Comparison of ENCODE assay signal across 25 mouse cellular contexts in the genomic region with DNA sequence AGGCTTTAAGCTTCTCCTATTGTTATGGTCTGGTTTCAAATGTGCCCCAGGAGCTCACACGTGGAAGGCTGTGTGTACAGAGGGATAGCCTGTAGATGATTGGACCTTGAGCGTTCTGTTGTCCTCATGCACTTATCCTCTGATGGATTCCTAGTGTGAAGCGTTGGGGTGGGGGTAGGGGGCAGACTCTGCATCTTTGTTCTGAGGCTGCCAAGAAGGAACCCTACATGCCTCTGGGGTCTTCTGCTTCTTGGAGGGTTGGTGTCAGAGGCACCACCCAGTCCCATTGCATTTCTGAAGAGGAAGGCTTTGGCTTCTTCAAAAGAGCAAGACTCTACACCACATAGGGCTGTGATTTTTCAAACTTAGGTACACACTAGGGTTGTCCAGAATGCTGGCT. TPM values are rescaled to one million over a fixed set of nuclear protein-coding genes. Genes with fewer than 3 reads are reported as not detected.
A peak's percentile ranks its signal among the peaks of the same experiment; 100 is the strongest.
DNase-seq lines count a peak whose midpoint lies in the region; TF ChIP-seq lines count a peak whose summit lies in the region.
"Had no signal": no experiment of that assay in that cellular context is flagged by ENCODE, and none has a peak within 500 bp of the region (broad histone marks: within the 10 kb centered on the region; RNA-seq: fewer than 3 reads in every experiment).

No protein-coding gene starts in this region.

- H3K27ac ChIP-seq in cerebellum, adult 2 months (ENCODE audit: insufficient read depth, low read length), result peak overlapping the region; percentile 99
- H3K27ac ChIP-seq in heart, embryonic 10.5 days, result 0 out of 2 replicates have a peak overlapping the region, but pooled peaks have one; percentile 29
- H3K27ac ChIP-seq: embryonic facial prominence, embryonic 13.5 days; embryonic facial prominence, embryonic 15.5 days; forebrain, embryonic 10.5 days; forebrain, embryonic 12.5 days had no signal

- H3K9me3 ChIP-seq in heart, embryonic 10.5 days, result no peaks in the 10 kb centered on the region
- H3K9me3 ChIP-seq: embryonic facial prominence, embryonic 13.5 days; embryonic facial prominence, embryonic 15.5 days; forebrain, embryonic 10.5 days; forebrain, embryonic 12.5 days had no signal

- H3K36me3 ChIP-seq in heart, embryonic 10.5 days, result no peaks in the 10 kb centered on the region
- H3K36me3 ChIP-seq: embryonic facial prominence, embryonic 13.5 days; embryonic facial prominence, embryonic 15.5 days; forebrain, embryonic 10.5 days; forebrain, embryonic 12.5 days had no signal

- WGBS in cerebellum, adult 2 months, result 17% methylated on average over 3 of the region's 3 CpGs
- 76% methylated on average over 3 of the region's 3 CpGs for WGBS in heart, embryonic 10.5 days

- no peak for DNase-seq in cerebellum, adult 2 months
- no peak for DNase-seq in cerebellum, postnatal 10 days
- peak; percentile 64 for DNase-seq in cerebellum, adult 9-11 months
- DNase-seq in cerebellum, adult 18-20 months, result no peak
- DNase-seq in heart, embryonic 10.5 days (ENCODE audit: low spot score), result no peak
- DNase-seq in heart, postnatal 10 days, result no peak
- DNase-seq: adrenal gland, adult 2 months; adrenal gland, postnatal 10 days; adrenal gland, postnatal 25 days; embryo, embryonic 11 days had no signal

- TF ChIP-seq POLR2A in cerebellum, adult 2 months (IDR thresholded peaks at IDR 0.05; ENCODE audit: borderline replicate concordance, insufficient read depth, low read length), result no peak

- no peak overlapping the region for H3K4me3 ChIP-seq in cerebellum, adult 2 months (replicated peaks; ENCODE audit: insufficient read depth, low read depth, low read length)
- no peak overlapping the region for H3K4me3 ChIP-seq in heart, embryonic 10.5 days
- H3K4me3 ChIP-seq: embryonic facial prominence, embryonic 13.5 days; embryonic facial prominence, embryonic 15.5 days; erythroblast, embryonic 14.5 days; forebrain, embryonic 10.5 days; forebrain, embryonic 12.5 days had no signal

- H3K27me3 ChIP-seq in cerebellum, adult 2 months (ENCODE audit: control insufficient read depth, insufficient read depth, low read length), result no peaks in the 10 kb centered on the region
- peaks cover 24% of the 10 kb centered on the region; the same call in 1 of the 2 replicates for H3K27me3 ChIP-seq in heart, embryonic 10.5 days (ENCODE audit: insufficient read depth, poor library complexity, severe bottlenecking)
- H3K27me3 ChIP-seq: embryonic facial prominence, embryonic 15.5 days; forebrain, embryonic 12.5 days had no signal

- intact Hi-C loops in heart, postnatal 10 days (cut with DNase I), result no loop called here

- peaks cover 79% of the 10 kb centered on the region for H3K4me1 ChIP-seq in cerebellum, adult 2 months (ENCODE audit: control insufficient read depth, insufficient read depth, low read length)
- H3K4me1 ChIP-seq in heart, embryonic 10.5 days, result peaks cover 20% of the 10 kb centered on the region; the same call in 1 of the 2 replicates
- H3K4me1 ChIP-seq: embryonic facial prominence, embryonic 13.5 days; embryonic facial prominence, embryonic 15.5 days; forebrain, embryonic 10.5 days; forebrain, embryonic 12.5 days had no signal

- no peak for TF ChIP-seq CTCF in cerebellum, adult 2 months (IDR thresholded peaks at IDR 0.05; ENCODE audit: borderline replicate concordance, insufficient read depth, low read depth, low read length)

RNA-seq across cellular contexts. Expression of a gene that starts 13.1 kb away (rescaled TPM):
- polyA plus RNA-seq in cerebellum, adult 2 months (2012; rRNA removed), result not detected in 2 replicates
- not detected in 2 replicates for polyA plus RNA-seq in heart, embryonic 10.5 days (2016; fragmentation: Nextera tagmentation; extraction: Ambion mirVana)
- not detected for total RNA-seq in heart, postnatal 10 days (2021)
- total RNA-seq: adrenal gland, adult 2 months; adrenal gland, postnatal 10 days; adrenal gland, postnatal 25 days; adrenal gland, postnatal 4 days; common myeloid progenitor, adult 5-6 weeks; ES-E14; MEL had no signal
- polyA plus RNA-seq: adrenal gland, adult 2 months; brain, embryonic 14.5 days; C2C12; embryonic facial prominence, embryonic 11.5 days; embryonic facial prominence, embryonic 13.5 days; embryonic facial prominence, embryonic 15.5 days; erythroblast, embryonic 14.5 days; forebrain, embryonic 10.5 days; forebrain, embryonic 12.5 days; forebrain, embryonic 14.5 days; forebrain, embryonic 16.5 days; frontal cortex, adult 2 months had no signal

RNA-seq across cellular contexts. Expression of a gene that starts 28.4 kb away (rescaled TPM):
- 31.9 and 40.9 TPM in 2 replicates for polyA plus RNA-seq in cerebellum, adult 2 months (2012; rRNA removed)
- polyA plus RNA-seq in heart, embryonic 10.5 days (2016; fragmentation: Nextera tagmentation; extraction: Ambion mirVana), result 2.8 and 3.5 TPM in 2 replicates
- 1 to 10 TPM; 5.0 to 7.7 TPM for total RNA-seq in heart, postnatal 10 days (2021)
- polyA plus RNA-seq: erythroblast, embryonic 14.5 days had no signal
